Comparison of ENCODE assay signal across 8 mouse cellular contexts in genomic region chr2:120478600-120478999, GRCm38 (mm10). TPM values are rescaled to one million over a fixed set of nuclear protein-coding genes. Genes with fewer than 3 reads are reported as not detected.
DNase-seq lines count a peak whose midpoint lies in the region; TF ChIP-seq lines count a peak whose summit lies in the region.

No protein-coding gene starts in this region.

- no peaks in the 10 kb centered on the region for H3K27me3 ChIP-seq in E14TG2a.4 (ENCODE audit: insufficient read depth, low read length)
- no peaks in the 10 kb centered on the region for H3K27me3 ChIP-seq in liver, adult 2 months (ENCODE audit: control insufficient read depth, insufficient read depth, low read length)

- peak; percentile 65 for TF ChIP-seq CTCF in E14TG2a.4 (conservative IDR thresholded peaks at IDR 0.05; ENCODE audit: low read length)
- TF ChIP-seq CTCF in liver, adult 2 months (IDR thresholded peaks at IDR 0.05; ENCODE audit: low read depth, low read length), result peak; percentile 72

- no peak for TF ChIP-seq POLR2A in liver, adult 2 months (IDR thresholded peaks at IDR 0.05; ENCODE audit: extremely low read depth, insufficient read depth, low read length)

- peaks cover 47% of the 10 kb centered on the region for H3K4me1 ChIP-seq in E14TG2a.4 (replicated peaks; ENCODE audit: low read depth, low read length)
- H3K4me1 ChIP-seq in liver, adult 2 months (ENCODE audit: control insufficient read depth, insufficient read depth, low read length), result no peaks in the 10 kb centered on the region

- peak; percentile 50 for DNase-seq in 3134 (ENCODE audit: extremely low read depth, insufficient read length, low spot score)
- DNase-seq in c-Kit-positive CD71-negative TER-119-negative erythroid progenitor cells, embryonic 14.5 days (ENCODE audit: low read depth), result peak; percentile 64
- peak; percentile 57 to 67 for DNase-seq in frontal cortex, postnatal 25 days (ENCODE audit: low spot score in 2 of 2)
- peak; percentile 76 to 92 for DNase-seq in kidney, adult 8-10 months
- peak; percentile 53 for DNase-seq in liver, adult 2 months (ENCODE audit: extremely low read depth, low read depth, low spot score)
- peak; percentile 48 for DNase-seq in ovary, postnatal 14 days (ENCODE audit: low spot score)
- DNase-seq in thymus, postnatal 36 days, result peak; percentile 84 to 86

- H3K9ac ChIP-seq in liver, adult 2 months (ENCODE audit: low read depth, low read length), result no peak overlapping the region

- H3K27ac ChIP-seq in liver, adult 2 months (replicated peaks; ENCODE audit: insufficient read depth, low read depth, low read length), result no peak overlapping the region

- no peaks in the 10 kb centered on the region for H3K79me2 ChIP-seq in liver, adult 2 months (ENCODE audit: control insufficient read depth, insufficient read depth, low read length)

- 53% methylated on average over 3 of the region's 3 CpGs for WGBS in liver, adult 2 months

- no peaks in the 10 kb centered on the region for H3K9me3 ChIP-seq in E14TG2a.4 (ENCODE audit: low read length)

- H3K4me3 ChIP-seq in E14TG2a.4 (replicated peaks; ENCODE audit: low read length), result no peak overlapping the region
- H3K4me3 ChIP-seq in liver, adult 2 months (ENCODE audit: insufficient read depth, low read depth, low read length), result no peak overlapping the region

- peaks cover 22% of the 10 kb centered on the region for H3K36me3 ChIP-seq in E14TG2a.4 (ENCODE audit: insufficient read depth, low read length)
- H3K36me3 ChIP-seq in liver, adult 2 months (ENCODE audit: control insufficient read depth, insufficient read depth, low read length), result no peaks in the 10 kb centered on the region

RNA-seq across cellular contexts. Expression of gene Capn3, which starts 22.8 kb away (rescaled TPM):
- 2.2 and 2.5 TPM in 2 replicates for total RNA-seq in liver, adult 2 months (2014; rRNA removed)
- 0.87 and 1.0 TPM in 2 replicates for polyA plus RNA-seq in liver, adult 2 months (2012; rRNA removed)
